In genomic region chr4:155892017-155892416, GRCm38 (mm10) we compare ENCODE assay signal across 8 mouse cellular contexts. TPM values are rescaled to one million over a fixed set of nuclear protein-coding genes. Genes with fewer than 3 reads are reported as not detected.
DNase-seq lines count a peak whose midpoint lies in the region; ATAC-seq and TF ChIP-seq lines count a peak whose summit lies in the region.

No protein-coding gene starts in this region.

- peaks cover 46% of the 10 kb centered on the region for H3K36me3 ChIP-seq in forebrain, embryonic 10.5 days (replicated peaks)
- H3K36me3 ChIP-seq in lung, embryonic 16.5 days (ENCODE audit: control insufficient read depth, insufficient read depth, low read length), result peaks cover 15% of the 10 kb centered on the region; the same call in 1 of the 2 replicates

- H3K4me2 ChIP-seq in lung, embryonic 16.5 days (ENCODE audit: low read depth, low read length), result peak overlapping the region; percentile 91

- no peak for TF ChIP-seq CTCF in olfactory bulb, adult 2 months (IDR thresholded peaks at IDR 0.05; ENCODE audit: insufficient read depth, low read depth, low read length)

- no peaks in the 10 kb centered on the region for H3K27me3 ChIP-seq in forebrain, embryonic 10.5 days (ENCODE audit: poor library complexity, severe bottlenecking)
- no peaks in the 10 kb centered on the region for H3K27me3 ChIP-seq in lung, embryonic 16.5 days (ENCODE audit: control insufficient read depth, insufficient read depth, low read depth, low read length)

- peak overlapping the region; percentile 95 for H3K27ac ChIP-seq in forebrain, embryonic 10.5 days
- H3K27ac ChIP-seq in lung, embryonic 16.5 days (ENCODE audit: low read length), result peak overlapping the region; percentile 99
- peak overlapping the region; percentile 99 for H3K27ac ChIP-seq in olfactory bulb, adult 2 months (ENCODE audit: insufficient read depth, low read depth, low read length)

- H3K9ac ChIP-seq in lung, embryonic 16.5 days (ENCODE audit: low read length), result peak overlapping the region; percentile 95

- WGBS in forebrain, embryonic 10.5 days, result under 1% methylated on average over 56 of the region's 56 CpGs
- under 1% methylated on average over 55 of the region's 56 CpGs for WGBS in large intestine, adult 2 months
- WGBS in lung, embryonic 16.5 days, result under 1% methylated on average over 43 of the region's 56 CpGs
- 1% methylated on average over 56 of the region's 56 CpGs for WGBS in olfactory bulb, adult 2 months

- DNase-seq in ES-CJ7 (ENCODE audit: low read depth, low spot score), result peak; percentile 74
- DNase-seq in c-Kit-positive CD71-negative TER-119-negative erythroid progenitor cells, embryonic 14.5 days (ENCODE audit: low read depth), result peak; percentile 60
- peak; percentile 82 for DNase-seq in forebrain, embryonic 10.5 days (ENCODE audit: extremely low spot score, low spot score)
- DNase-seq in heart, postnatal 10 days, result peak; percentile 90
- peak; percentile 43 for DNase-seq in large intestine, adult 2 months (ENCODE audit: low read depth, low spot score)
- peak; percentile 89 for DNase-seq in thymus, postnatal 0 days (ENCODE audit: low spot score)

- intact Hi-C loops in heart, postnatal 10 days (cut with DNase I), result loop anchor here (2.0 kb wide), 2 partner anchors 23 to 51 kb away; partner anchors contain the start of genes Cptp, Ints11 and Ube2j2

- H3K9me3 ChIP-seq in forebrain, embryonic 10.5 days, result no peaks in the 10 kb centered on the region
- no peaks in the 10 kb centered on the region for H3K9me3 ChIP-seq in lung, embryonic 16.5 days (ENCODE audit: control insufficient read depth, low read length)

- H3K4me1 ChIP-seq in forebrain, embryonic 10.5 days, result peaks cover 50% of the 10 kb centered on the region
- H3K4me1 ChIP-seq in lung, embryonic 16.5 days (replicated peaks; ENCODE audit: control insufficient read depth, insufficient read depth, low read length), result peaks cover 37% of the 10 kb centered on the region
- H3K4me1 ChIP-seq in olfactory bulb, adult 2 months (ENCODE audit: control insufficient read depth, insufficient read depth, low read length), result peaks cover 40% of the 10 kb centered on the region

- TF ChIP-seq POLR2A in olfactory bulb, adult 2 months (IDR thresholded peaks at IDR 0.05; ENCODE audit: insufficient read depth, low read depth, low read length), result peak; percentile 85

- peak; percentile 92 for ATAC-seq in lung, embryonic 16.5 days (ENCODE audit: low read depth)

- peak overlapping the region; percentile 94 for H3K4me3 ChIP-seq in forebrain, embryonic 10.5 days
- H3K4me3 ChIP-seq in lung, embryonic 16.5 days (ENCODE audit: low read length), result peak overlapping the region; percentile 90
- peak overlapping the region; percentile 91 for H3K4me3 ChIP-seq in olfactory bulb, adult 2 months (ENCODE audit: insufficient read depth, low read depth, low read length)

RNA-seq across cellular contexts. Expression of gene Acap3, which starts 0.4 kb away (rescaled TPM):
- polyA plus RNA-seq in forebrain, embryonic 10.5 days (2016; fragmentation: Nextera tagmentation; extraction: Ambion mirVana), result 24.3 and 24.5 TPM in 2 replicates
- 10 to 100 TPM; 20.3 to 21.7 TPM for total RNA-seq in heart, postnatal 10 days (2021)
- 9.5 and 16.3 TPM in 2 replicates for polyA plus RNA-seq in large intestine, adult 2 months (2012; rRNA removed)
- polyA plus RNA-seq in lung, embryonic 16.5 days (2015; fragmentation: Nextera tagmentation; extraction: Ambion mirVana), result 17.5 and 20.0 TPM in 2 replicates
- not detected in 2 replicates for polyA plus RNA-seq in olfactory bulb, adult 2 months (2012; ENCODE audit: insufficient read depth, insufficient read length, low replicate concordance, missing spikeins)
- polyA plus RNA-seq in thymus, postnatal 0 days (2015; fragmentation: Nextera tagmentation; extraction: Ambion mirVana), result 9.7 and 11.6 TPM in 2 replicates

RNA-seq across cellular contexts. Expression of gene Pusl1, which starts 0.4 kb away (rescaled TPM):
- polyA plus RNA-seq in forebrain, embryonic 10.5 days (2016; fragmentation: Nextera tagmentation; extraction: Ambion mirVana), result 54.5 and 56.3 TPM in 2 replicates
- total RNA-seq in heart, postnatal 10 days (2021), result 10 to 100 TPM; 18.1 to 19.1 TPM
- polyA plus RNA-seq in large intestine, adult 2 months (2012; rRNA removed), result 31.4 and 39.4 TPM in 2 replicates
- polyA plus RNA-seq in lung, embryonic 16.5 days (2015; fragmentation: Nextera tagmentation; extraction: Ambion mirVana), result 39.7 and 43.2 TPM in 2 replicates
- polyA plus RNA-seq in olfactory bulb, adult 2 months (2012; ENCODE audit: insufficient read depth, insufficient read length, low replicate concordance, missing spikeins), result not detected in 2 replicates
- polyA plus RNA-seq in thymus, postnatal 0 days (2015; fragmentation: Nextera tagmentation; extraction: Ambion mirVana), result 39.9 and 42.5 TPM in 2 replicates

RNA-seq across cellular contexts. Expression of gene Ints11, which starts 22.7 kb away (rescaled TPM):
- polyA plus RNA-seq in forebrain, embryonic 10.5 days (2016; fragmentation: Nextera tagmentation; extraction: Ambion mirVana), result 120 and 121 TPM in 2 replicates
- total RNA-seq in heart, postnatal 10 days (2021), result 10 to 100 TPM; 16.6 to 20.9 TPM
- polyA plus RNA-seq in large intestine, adult 2 months (2012; rRNA removed), result 36.6 and 36.7 TPM in 2 replicates
- 74.2 and 75.8 TPM in 2 replicates for polyA plus RNA-seq in lung, embryonic 16.5 days (2015; fragmentation: Nextera tagmentation; extraction: Ambion mirVana)
- polyA plus RNA-seq in olfactory bulb, adult 2 months (2012; ENCODE audit: insufficient read depth, insufficient read length, low replicate concordance, missing spikeins), result not detected in 2 replicates
- 84.9 and 92.2 TPM in 2 replicates for polyA plus RNA-seq in thymus, postnatal 0 days (2015; fragmentation: Nextera tagmentation; extraction: Ambion mirVana)

RNA-seq across cellular contexts. Expression of gene Cptp, which starts 22.8 kb away (rescaled TPM):
- polyA plus RNA-seq in forebrain, embryonic 10.5 days (2016; fragmentation: Nextera tagmentation; extraction: Ambion mirVana), result 21.2 and 24.0 TPM in 2 replicates
- total RNA-seq in heart, postnatal 10 days (2021), result 10 to 100 TPM in 1 of 2 experiments, 1 to 10 TPM in 1; 7.9 to 10.6 TPM
- 51.3 and 55.5 TPM in 2 replicates for polyA plus RNA-seq in large intestine, adult 2 months (2012; rRNA removed)
- polyA plus RNA-seq in lung, embryonic 16.5 days (2015; fragmentation: Nextera tagmentation; extraction: Ambion mirVana), result 15.6 and 16.4 TPM in 2 replicates
- not detected in 2 replicates for polyA plus RNA-seq in olfactory bulb, adult 2 months (2012; ENCODE audit: insufficient read depth, insufficient read length, low replicate concordance, missing spikeins)
- 9.4 and 11.4 TPM in 2 replicates for polyA plus RNA-seq in thymus, postnatal 0 days (2015; fragmentation: Nextera tagmentation; extraction: Ambion mirVana)

RNA-seq across cellular contexts. Expression of gene Tas1r3, which starts 28.9 kb away (rescaled TPM):
- polyA plus RNA-seq in forebrain, embryonic 10.5 days (2016; fragmentation: Nextera tagmentation; extraction: Ambion mirVana), result 0.12 and 0.33 TPM in 2 replicates
- total RNA-seq in heart, postnatal 10 days (2021), result under 1 TPM; 0.20 to 0.34 TPM
- 1.3 and 1.9 TPM in 2 replicates for polyA plus RNA-seq in large intestine, adult 2 months (2012; rRNA removed)
- 0.24 and 0.30 TPM in 2 replicates for polyA plus RNA-seq in lung, embryonic 16.5 days (2015; fragmentation: Nextera tagmentation; extraction: Ambion mirVana)
- polyA plus RNA-seq in olfactory bulb, adult 2 months (2012; ENCODE audit: insufficient read depth, insufficient read length, low replicate concordance, missing spikeins), result not detected in 2 replicates
- polyA plus RNA-seq in thymus, postnatal 0 days (2015; fragmentation: Nextera tagmentation; extraction: Ambion mirVana), result 0.16 and 0.28 TPM in 2 replicates

Comparison
In these comparisons a context has a peak if more than half of its experiments do, and no peak if none do; other contexts are left out.
1. Peak in every context shown above with its lines: DNase-seq, ATAC-seq, H3K4me3 ChIP-seq and H3K27ac ChIP-seq.
2. RNA of gene Pusl1, which starts 0.4 kb away (polyA plus RNA-seq): 54.5 to 56.3 TPM in forebrain, embryonic 10.5 days, 39.9 to 42.5 TPM in thymus, postnatal 0 days, 39.7 to 43.2 TPM in lung, embryonic 16.5 days and 31.4 to 39.4 TPM in large intestine, adult 2 months; not detected in olfactory bulb, adult 2 months; every median in the first group is over 10 times any median in the second.